Mouse (Mus musculus) kidney, postnatal 25 days (tissue): ENCODE measurements at regions not wholly inside any gene's neighbourhood (a gene's known extent, or its start where the extent isn't known, plus 50 kb on each side); places are given as distances from the start of the nearest gene placed in this dataset.
A peak's percentile ranks its signal among the peaks of the same experiment; 100 is the strongest.

Source experiments
- DNase-seq, 2 experiments: peaks; one replicate each; pipeline ENCODE4 v3.0.0; 2021; ENCODE audit warnings: mixed read lengths in 2 of 2

DNA sequence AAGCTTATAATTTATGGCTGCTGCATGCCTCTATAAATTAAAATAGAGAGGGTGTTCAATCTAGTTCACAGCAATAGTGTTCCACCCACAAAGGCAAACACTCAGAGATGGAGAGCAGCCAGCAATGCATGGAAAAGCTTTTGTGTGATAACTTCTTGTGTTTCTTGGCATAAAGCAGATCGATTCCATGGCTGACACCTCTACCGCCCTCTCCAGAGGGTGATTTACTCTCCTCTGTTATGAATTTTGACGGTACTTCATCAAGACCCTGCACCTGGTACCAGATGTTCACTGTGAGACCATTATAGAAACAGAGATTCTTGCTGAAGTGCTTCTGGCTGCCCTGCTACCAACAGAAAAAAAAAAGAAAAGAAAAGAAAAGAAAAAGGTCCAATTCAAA, 54.1 kb upstream of the Btc start:
- no peak for DNase-seq

DNA sequence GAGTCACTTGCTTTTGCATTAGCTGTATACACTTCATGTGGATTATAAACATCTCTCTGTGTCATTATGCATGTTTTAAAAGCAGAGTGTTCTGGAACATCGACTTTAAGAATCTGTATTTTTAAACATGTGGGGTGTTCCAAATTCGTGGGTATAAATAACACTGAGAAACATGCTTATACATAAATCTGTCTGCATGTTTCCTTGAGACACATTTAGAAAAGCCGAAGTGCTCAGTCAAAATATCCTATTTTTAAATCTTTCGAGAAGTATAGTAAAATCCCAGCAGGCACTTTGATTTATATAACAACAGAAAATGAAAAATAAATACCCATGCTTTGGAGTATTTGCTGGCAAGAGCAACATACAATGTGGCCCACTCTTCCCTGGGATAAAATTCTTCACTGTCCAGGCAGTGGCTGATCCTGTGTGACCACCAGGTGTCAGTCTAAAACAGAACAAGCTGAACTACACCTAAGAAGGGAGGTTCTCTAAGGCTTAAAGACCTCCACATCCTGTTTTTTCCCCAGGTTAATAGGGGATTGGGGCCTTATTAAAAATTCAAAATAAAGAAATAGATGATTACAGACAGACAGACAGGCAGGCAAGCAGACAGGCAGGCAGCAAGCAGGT, 52.4 kb upstream of the Parm1 start:
- peak in 1 of 2 experiments; percentile 43 for DNase-seq
